Mouse (Mus musculus): ENCODE results near the gene Naa11. TPM values are rescaled to one million over a fixed set of nuclear protein-coding genes. Genes with fewer than 3 reads are reported as not detected.

The Naa11 gene
- total and polyA plus RNA-seq, 2 experiments from 2014 or later = 0.08 TPM; not detected in 1

- no peak for ATAC-seq
- no peak for DNase-seq
- no peaks in the 10 kb centered on the region for H3K27me3 ChIP-seq (ENCODE audit: insufficient read depth, low read length)
- no peaks in the 10 kb centered on the region for H3K36me3 ChIP-seq (ENCODE audit: insufficient read depth)
- no peak overlapping the region for H3K9ac ChIP-seq
- no peaks in the 10 kb centered on the region for H3K4me1 ChIP-seq (ENCODE audit: insufficient read depth)
- no peak overlapping the region for H3K4me3 ChIP-seq (ENCODE audit: low read depth, low read length)
- no peaks in the 10 kb centered on the region for H3K9me3 ChIP-seq (ENCODE audit: low read length)
- no peak overlapping the region for H3K27ac ChIP-seq (ENCODE audit: low read depth, low read length)
- no peak for TF ChIP-seq CTCF (IDR thresholded peaks at IDR 0.05; ENCODE audit: low read depth)
- 19% methylated on average over 3 of the region's 3 CpGs for WGBS
- no peak overlapping the region for H3K4me2 ChIP-seq (ENCODE audit: low read depth)
These were observed 12.2 kb downstream of the Naa11 start for GRCm38 (mm10) chr5:97379976-97380375.

- no peaks in the 10 kb centered on the region for H3K27me3 ChIP-seq (ENCODE audit: insufficient read depth, low read length)
- H3K4me2 ChIP-seq (ENCODE audit: low read depth) = no peak overlapping the region
- no peak overlapping the region for H3K4me3 ChIP-seq (ENCODE audit: low read depth, low read length)
- DNase-seq = peak; percentile 42
- no peak overlapping the region for H3K27ac ChIP-seq (ENCODE audit: low read depth, low read length)
- 40% methylated on average over 8 of the region's 8 CpGs for WGBS
- no peaks in the 10 kb centered on the region for H3K36me3 ChIP-seq (ENCODE audit: insufficient read depth)
- no peak for TF ChIP-seq CTCF (IDR thresholded peaks at IDR 0.05; ENCODE audit: low read depth)
- ATAC-seq = no peak; the same call in 1 of the 2 replicates
- no peak overlapping the region for H3K9ac ChIP-seq
- H3K4me1 ChIP-seq (ENCODE audit: insufficient read depth) = no peaks in the 10 kb centered on the region
- no peaks in the 10 kb centered on the region for H3K9me3 ChIP-seq (ENCODE audit: low read length)
These were observed 27.4 kb downstream of the Naa11 start for GRCm38 (mm10) chr5:97364781-97365180.

GRCm38 (mm10) chr5:97364252-97364651 lies 27.9 kb downstream of the Naa11 start:
- no peaks in the 10 kb centered on the region for H3K4me1 ChIP-seq (ENCODE audit: insufficient read depth)
- no peaks in the 10 kb centered on the region for H3K9me3 ChIP-seq (ENCODE audit: low read length)
- DNase-seq = no peak
- no peak overlapping the region for H3K4me2 ChIP-seq (ENCODE audit: low read depth)
- no peak overlapping the region for H3K9ac ChIP-seq
- no peak for TF ChIP-seq CTCF (IDR thresholded peaks at IDR 0.05; ENCODE audit: low read depth)
- no peaks in the 10 kb centered on the region for H3K36me3 ChIP-seq (ENCODE audit: insufficient read depth)
- no peak for ATAC-seq
- H3K4me3 ChIP-seq (ENCODE audit: low read depth, low read length) = no peak overlapping the region
- no peaks in the 10 kb centered on the region for H3K27me3 ChIP-seq (ENCODE audit: insufficient read depth, low read length)
- no peak overlapping the region for H3K27ac ChIP-seq (ENCODE audit: low read depth, low read length)
- WGBS = 76% methylated on average over 8 of the region's 8 CpGs

- Histone ChIP-seq H3K4me1 (ENCODE audit: insufficient read depth) (no peaks in the 10 kb centered on the region), H3K9ac (no peak overlapping the region), H3K27me3 (ENCODE audit: insufficient read depth, low read length) (no peaks in the 10 kb centered on the region), H3K4me2 (ENCODE audit: low read depth) (no peak overlapping the region), H3K9me3 (ENCODE audit: low read length) (no peaks in the 10 kb centered on the region), H3K27ac (ENCODE audit: low read depth, low read length) (no peak overlapping the region), H3K4me3 (ENCODE audit: low read depth, low read length) (no peak overlapping the region), H3K36me3 (ENCODE audit: insufficient read depth) (no peaks in the 10 kb centered on the region)
- no peak for ATAC-seq
- 16% methylated on average over 2 of the region's 2 CpGs for WGBS
- no peak for DNase-seq
- TF ChIP-seq CTCF (IDR thresholded peaks at IDR 0.05; ENCODE audit: low read depth) = no peak
These were observed 29.6 kb downstream of the Naa11 start for GRCm38 (mm10) chr5:97362539-97362938.

GRCm38 (mm10) chr5:97359104-97359503 lies 33.1 kb downstream of the Naa11 start:
- ATAC-seq (peak; percentile 50; the same call in 1 of the 2 replicates), DNase-seq (peak; percentile 49)
- Histone ChIP-seq H3K36me3 (ENCODE audit: insufficient read depth) (no peaks in the 10 kb centered on the region), H3K27me3 (ENCODE audit: insufficient read depth, low read length) (no peaks in the 10 kb centered on the region), H3K4me1 (ENCODE audit: insufficient read depth) (no peaks in the 10 kb centered on the region), H3K9ac (no peak overlapping the region), H3K4me2 (ENCODE audit: low read depth) (no peak overlapping the region), H3K27ac (ENCODE audit: low read depth, low read length) (no peak overlapping the region), H3K9me3 (ENCODE audit: low read length) (no peaks in the 10 kb centered on the region), H3K4me3 (ENCODE audit: low read depth, low read length) (no peak overlapping the region)
- 58% methylated on average over 4 of the region's 4 CpGs for WGBS
- TF ChIP-seq CTCF (IDR thresholded peaks at IDR 0.05; ENCODE audit: low read depth) = peak; percentile 58

- no peak for DNase-seq
- WGBS = 51% methylated on average over 2 of the region's 2 CpGs
- Histone ChIP-seq H3K27ac (ENCODE audit: low read depth, low read length) (no peak overlapping the region), H3K4me3 (ENCODE audit: low read depth, low read length) (no peak overlapping the region), H3K4me1 (ENCODE audit: insufficient read depth) (no peaks in the 10 kb centered on the region), H3K9me3 (ENCODE audit: low read length) (no peaks in the 10 kb centered on the region), H3K9ac (no peak overlapping the region), H3K27me3 (ENCODE audit: insufficient read depth, low read length) (no peaks in the 10 kb centered on the region), H3K36me3 (ENCODE audit: insufficient read depth) (no peaks in the 10 kb centered on the region), H3K4me2 (ENCODE audit: low read depth) (no peak overlapping the region)
- no peak for ATAC-seq
- no peak for TF ChIP-seq CTCF (IDR thresholded peaks at IDR 0.05; ENCODE audit: low read depth)
These were observed 36.0 kb downstream of the Naa11 start for GRCm38 (mm10) chr5:97356135-97356534.

- Histone ChIP-seq H3K36me3 (ENCODE audit: insufficient read depth) (no peaks in the 10 kb centered on the region), H3K9ac (no peak overlapping the region), H3K4me2 (ENCODE audit: low read depth) (no peak overlapping the region), H3K4me3 (ENCODE audit: low read depth, low read length) (no peak overlapping the region), H3K27me3 (ENCODE audit: insufficient read depth, low read length) (no peaks in the 10 kb centered on the region), H3K4me1 (ENCODE audit: insufficient read depth) (no peaks in the 10 kb centered on the region), H3K9me3 (ENCODE audit: low read length) (no peaks in the 10 kb centered on the region), H3K27ac (ENCODE audit: low read depth, low read length) (no peak overlapping the region)
- DNase-seq (no peak), ATAC-seq (no peak)
- 99% methylated on average over 2 of the region's 2 CpGs for WGBS
- TF ChIP-seq CTCF (IDR thresholded peaks at IDR 0.05; ENCODE audit: low read depth) = no peak
These were observed 37.0 kb downstream of the Naa11 start for GRCm38 (mm10) chr5:97355152-97355551.

GRCm38 (mm10) chr5:97348760-97349159 lies 43.4 kb downstream of the Naa11 start:
- Histone ChIP-seq H3K4me3 (ENCODE audit: low read depth, low read length) (no peak overlapping the region), H3K4me2 (ENCODE audit: low read depth) (no peak overlapping the region), H3K27me3 (ENCODE audit: insufficient read depth, low read length) (no peaks in the 10 kb centered on the region), H3K27ac (ENCODE audit: low read depth, low read length) (no peak overlapping the region), H3K4me1 (ENCODE audit: insufficient read depth) (no peaks in the 10 kb centered on the region), H3K9me3 (ENCODE audit: low read length) (no peaks in the 10 kb centered on the region), H3K9ac (no peak overlapping the region), H3K36me3 (ENCODE audit: insufficient read depth) (no peaks in the 10 kb centered on the region)
- WGBS = 58% methylated on average over 2 of the region's 2 CpGs
- DNase-seq = no peak
- ATAC-seq = no peak
- no peak for TF ChIP-seq CTCF (IDR thresholded peaks at IDR 0.05; ENCODE audit: low read depth)

All from forebrain, postnatal 0 days (tissue).